Mouse (Mus musculus) hindbrain, embryonic 16.5 days (tissue): ENCODE measurements at regions not wholly inside any gene's neighbourhood (a gene's known extent, or its start where the extent isn't known, plus 50 kb on each side); places are given as distances from the start of the nearest gene placed in this dataset.

Experiments
- ATAC-seq: fragments of 200-750 bp; cut with Nextera tagmentation; 2 replicates; pipeline ENCODE4 v1.8.0; 2017; ENCODE audit warnings: moderate TSS enrichment, moderate library complexity
- H3K27ac ChIP-seq: fragments of 300-500 bp; sonication (generic); 2 replicates; pipeline ENCODE4 v1.5.1; 2014; ENCODE audit warnings: low read depth, mild to moderate bottlenecking, control low read depth, low read length, moderate library complexity
- H3K27me3 ChIP-seq: fragments of 300-500 bp; sonication (generic); replicated peaks from 2 replicates; pipeline ENCODE4 v1.6.1; 2014; ENCODE audit warnings: low read length; ENCODE audit not compliant: control insufficient read depth, insufficient read depth
- H3K36me3 ChIP-seq: fragments of 300-500 bp; sonication (generic); 2 replicates; pipeline ENCODE4 v1.6.1; 2014; ENCODE audit warnings: mild to moderate bottlenecking, low read length, moderate library complexity, mixed read lengths; ENCODE audit not compliant: control insufficient read depth, insufficient read depth
- H3K4me1 ChIP-seq: fragments of 300-500 bp; sonication (generic); 2 replicates; pipeline ENCODE4 v1.6.1; 2014; ENCODE audit warnings: low read depth, low read length; ENCODE audit not compliant: control insufficient read depth, insufficient read depth
- H3K4me2 ChIP-seq: fragments of 300-500 bp; sonication (generic); 2 replicates; pipeline ENCODE4 v1.6.1; 2014; ENCODE audit warnings: mild to moderate bottlenecking, low read length, control low read depth, moderate library complexity
- H3K4me3 ChIP-seq: fragments of 300-500 bp; sonication (generic); 2 replicates; pipeline ENCODE4 v1.5.1; 2014; ENCODE audit warnings: mild to moderate bottlenecking, low read length, control low read depth, moderate library complexity
- H3K9ac ChIP-seq: fragments of 300-500 bp; sonication (generic); 2 replicates; pipeline ENCODE4 v1.6.1; 2014; ENCODE audit warnings: low read depth, mild to moderate bottlenecking, control low read depth, low read length, moderate library complexity
- H3K9me3 ChIP-seq: fragments of 300-500 bp; sonication (generic); 2 replicates; pipeline ENCODE4 v1.6.1; 2014; ENCODE audit warnings: mild to moderate bottlenecking, low read length, moderate library complexity; ENCODE audit not compliant: control insufficient read depth
- WGBS: fragments of 180-500 bp; shearing (Covaris S2); extraction: QIAGEN DNeasy Blood & Tissue Kit; methylation state at CpG from one replicate; pipeline ENCODE4 v1.1.7; 2014; 5-methylcytosine and 5-hydroxymethylcytosine counted together

DNA sequence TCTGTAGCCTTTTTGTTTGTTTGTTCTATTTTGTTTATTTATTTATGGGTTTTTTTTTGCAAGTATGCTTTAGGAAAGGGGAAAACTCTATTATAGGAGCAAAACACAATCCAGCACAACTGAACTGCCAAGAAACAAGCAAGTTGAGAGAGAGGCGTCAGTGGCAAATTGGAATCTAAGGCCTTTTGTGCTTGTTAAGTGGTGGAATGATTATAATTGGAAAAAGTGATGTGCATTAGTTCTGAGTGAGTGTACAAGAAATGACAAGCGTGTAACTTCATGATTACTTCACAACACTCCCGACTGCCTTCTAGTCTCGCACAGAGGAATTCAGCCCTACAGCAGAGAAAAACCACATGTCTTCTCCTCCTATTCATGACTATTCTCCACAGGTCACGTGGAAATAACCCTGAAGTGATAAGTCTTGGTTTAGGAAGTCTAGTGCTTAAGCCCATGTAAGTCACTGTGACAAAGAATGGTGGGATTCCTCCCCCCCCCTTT lies 437.6 kb upstream of the Fign start:
- ATAC-seq = no peak
- no peaks in the 10 kb centered on the region for H3K27me3 ChIP-seq
- H3K4me3 ChIP-seq = no peak overlapping the region
- WGBS = 40% methylated on average over 5 of the region's 5 CpGs
- no peak overlapping the region for H3K27ac ChIP-seq
- no peak overlapping the region for H3K9ac ChIP-seq
- no peaks in the 10 kb centered on the region for H3K9me3 ChIP-seq
- no peaks in the 10 kb centered on the region for H3K4me1 ChIP-seq
- no peak overlapping the region for H3K4me2 ChIP-seq
- no peaks in the 10 kb centered on the region for H3K36me3 ChIP-seq

DNA sequence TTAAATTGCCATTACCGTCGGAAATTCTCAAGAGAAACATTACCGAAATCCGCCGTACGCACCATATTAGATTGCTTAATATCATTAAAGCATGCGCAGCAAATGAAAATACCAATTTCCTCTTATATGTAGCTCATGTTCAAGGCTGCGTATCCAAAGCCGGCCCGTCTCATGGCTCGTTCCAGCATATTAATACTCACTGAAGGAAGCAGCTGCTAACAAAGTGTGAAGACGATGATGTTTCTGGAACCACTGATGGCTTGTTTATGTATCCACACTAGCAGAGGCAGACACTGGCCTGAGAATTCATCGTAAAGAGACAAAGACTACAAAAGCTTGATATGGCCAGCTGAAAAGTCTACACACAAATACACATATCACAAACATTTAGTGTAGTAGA lies 437.0 kb upstream of the Fign start:
- H3K27me3 ChIP-seq = no peaks in the 10 kb centered on the region
- no peaks in the 10 kb centered on the region for H3K9me3 ChIP-seq
- no peak overlapping the region for H3K27ac ChIP-seq
- 62% methylated on average over 13 of the region's 13 CpGs for WGBS
- H3K36me3 ChIP-seq = no peaks in the 10 kb centered on the region
- H3K4me3 ChIP-seq = no peak overlapping the region
- no peaks in the 10 kb centered on the region for H3K4me1 ChIP-seq
- peak overlapping the region; percentile 15; the same call in 1 of the 2 replicates for H3K4me2 ChIP-seq
- no peak for ATAC-seq
- no peak overlapping the region for H3K9ac ChIP-seq

GRCm38 (mm10) chr2:64534344-64534743 lies 436.5 kb upstream of the Fign start:
- Histone ChIP-seq H3K9me3 (no peaks in the 10 kb centered on the region), H3K9ac (no peak overlapping the region), H3K27me3 (no peaks in the 10 kb centered on the region), H3K27ac (no peak overlapping the region), H3K4me3 (no peak overlapping the region), H3K4me1 (no peaks in the 10 kb centered on the region), H3K36me3 (no peaks in the 10 kb centered on the region), H3K4me2 (peak overlapping the region; percentile 15; the same call in 1 of the 2 replicates)
- 63% methylated on average over 2 of the region's 2 CpGs for WGBS
- ATAC-seq = no peak

DNA sequence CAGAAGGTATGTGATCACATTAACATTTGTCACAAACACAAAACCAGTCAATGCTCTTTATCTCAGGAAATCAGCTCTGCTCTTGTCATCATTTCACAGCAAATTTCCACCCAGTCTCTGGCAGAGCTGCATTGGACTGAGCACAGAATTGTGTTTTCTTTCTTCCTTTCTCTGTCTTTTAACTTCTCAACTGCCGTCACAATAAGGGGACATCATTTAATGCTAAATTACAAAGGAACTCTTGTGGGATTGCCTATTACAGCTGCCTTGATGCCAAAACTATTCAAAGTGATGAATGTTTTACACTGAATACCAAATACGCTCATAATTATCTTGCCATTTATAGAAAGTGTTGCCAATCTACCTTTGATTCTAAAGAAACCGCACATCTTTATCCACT lies 424.9 kb upstream of the Fign start:
- H3K4me2 ChIP-seq = no peak overlapping the region
- no peak overlapping the region for H3K27ac ChIP-seq
- no peak for ATAC-seq
- H3K36me3 ChIP-seq = no peaks in the 10 kb centered on the region
- WGBS = 38% methylated on average over 3 of the region's 3 CpGs
- H3K9me3 ChIP-seq = no peaks in the 10 kb centered on the region
- no peak overlapping the region for H3K9ac ChIP-seq
- H3K4me1 ChIP-seq = no peaks in the 10 kb centered on the region; the same call in 1 of the 2 replicates
- H3K27me3 ChIP-seq = no peaks in the 10 kb centered on the region
- H3K4me3 ChIP-seq = no peak overlapping the region

DNA sequence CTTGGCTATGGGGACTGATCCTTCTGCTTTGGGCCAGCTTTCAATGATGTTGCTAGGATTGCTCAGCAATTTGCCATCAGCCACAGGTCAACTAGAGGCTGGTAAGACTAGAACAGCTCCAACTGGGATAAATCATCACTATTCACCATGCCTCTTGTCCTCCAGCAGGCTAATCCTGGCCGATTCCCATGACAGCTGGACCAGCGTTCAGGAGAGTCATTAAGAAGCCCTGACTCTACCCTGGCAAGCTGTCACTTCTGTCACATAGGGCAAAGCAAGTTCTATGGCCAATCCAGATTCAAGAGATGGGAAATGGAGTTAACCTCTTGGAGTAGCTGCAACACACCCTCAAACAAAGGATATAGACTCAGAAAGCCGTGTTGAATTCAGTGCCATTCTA lies 424.4 kb upstream of the Fign start:
- 45% methylated on average over 3 of the region's 3 CpGs for WGBS
- peak; percentile 63; the same call in 1 of the 2 replicates for ATAC-seq

DNA sequence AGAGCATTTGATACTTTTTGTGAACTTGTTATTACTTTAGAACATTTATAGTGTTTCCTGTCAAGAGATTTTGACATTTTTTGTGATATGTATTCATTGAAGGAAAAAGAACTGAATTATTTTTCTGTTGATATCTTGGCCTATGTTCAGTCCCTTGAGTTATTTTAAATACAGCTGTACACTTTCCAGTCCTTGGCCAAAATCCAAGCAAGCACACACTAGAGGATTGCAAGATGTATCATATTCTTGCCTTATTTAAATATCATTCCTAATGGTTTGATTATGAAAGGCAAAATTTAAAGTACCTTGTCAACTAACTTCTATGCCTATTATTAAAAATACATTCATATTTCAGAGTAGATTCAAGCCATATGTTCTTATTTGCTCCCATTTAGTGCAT lies 397.9 kb upstream of the Fign start:
- H3K4me2 ChIP-seq = no peak overlapping the region
- no peak overlapping the region for H3K27ac ChIP-seq
- no peak for ATAC-seq
- no peaks in the 10 kb centered on the region for H3K27me3 ChIP-seq
- H3K4me1 ChIP-seq = no peaks in the 10 kb centered on the region
- no peak overlapping the region for H3K9ac ChIP-seq
- no peak overlapping the region for H3K4me3 ChIP-seq
- no peaks in the 10 kb centered on the region for H3K9me3 ChIP-seq
- no peaks in the 10 kb centered on the region for H3K36me3 ChIP-seq

More for the DNA sequence above, 424.4 kb upstream of the Fign start:
- Histone ChIP-seq H3K9me3 (no peaks in the 10 kb centered on the region), H3K9ac (no peak overlapping the region), H3K4me1 (no peaks in the 10 kb centered on the region; the same call in 1 of the 2 replicates), H3K27ac (no peak overlapping the region), H3K27me3 (no peaks in the 10 kb centered on the region), H3K36me3 (no peaks in the 10 kb centered on the region), H3K4me3 (no peak overlapping the region), H3K4me2 (no peak overlapping the region)

GRCm38 (mm10) chr2:64466412-64466970 lies 368.7 kb upstream of the Fign start:
- H3K4me2 ChIP-seq = no peak overlapping the region
- H3K27me3 ChIP-seq = no peaks in the 10 kb centered on the region
- no peak overlapping the region for H3K27ac ChIP-seq
- H3K9ac ChIP-seq = no peak overlapping the region
- H3K4me3 ChIP-seq = no peak overlapping the region
- ATAC-seq = peak; percentile 58; the same call in 1 of the 2 replicates
- H3K36me3 ChIP-seq = no peaks in the 10 kb centered on the region
- WGBS = 77% methylated on average over 12 of the region's 12 CpGs
- H3K4me1 ChIP-seq = no peaks in the 10 kb centered on the region
- no peaks in the 10 kb centered on the region for H3K9me3 ChIP-seq

DNA sequence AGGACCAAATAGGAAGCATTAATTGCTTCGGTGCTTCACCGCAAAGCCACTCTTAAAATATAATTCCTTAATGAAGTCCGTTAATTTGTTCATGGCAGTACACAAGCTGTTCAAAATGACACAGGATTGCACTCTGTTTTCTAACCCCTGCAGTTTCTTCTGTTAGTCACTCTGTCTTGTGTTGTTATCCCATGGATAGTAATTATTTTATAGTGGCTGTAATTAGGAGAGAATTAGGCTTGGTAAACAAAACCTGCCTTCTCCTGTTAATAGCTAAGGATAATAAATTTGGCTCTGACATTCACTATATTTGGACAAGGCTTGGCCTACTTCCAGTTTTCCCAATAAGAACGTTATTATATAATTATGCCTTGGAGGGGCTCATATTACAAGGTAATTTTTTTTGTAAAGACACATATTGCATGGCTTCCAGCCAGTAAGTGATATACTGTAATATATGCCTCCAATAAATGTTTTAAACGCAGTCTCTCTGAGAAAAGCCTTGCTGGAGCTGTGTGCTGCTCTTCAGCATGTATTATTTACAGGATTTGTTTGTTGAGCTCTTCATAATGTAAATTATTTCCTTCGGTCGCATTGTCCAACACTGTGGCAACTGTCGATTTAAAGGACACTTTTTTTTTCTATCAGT lies 364.8 kb upstream of the Fign start:
- peak; percentile 78 for ATAC-seq
- H3K4me1 ChIP-seq = no peaks in the 10 kb centered on the region
- H3K9me3 ChIP-seq = no peaks in the 10 kb centered on the region
- H3K9ac ChIP-seq = no peak overlapping the region
- no peak overlapping the region for H3K4me2 ChIP-seq
- H3K27me3 ChIP-seq = no peaks in the 10 kb centered on the region
- H3K4me3 ChIP-seq = no peak overlapping the region
- 48% methylated on average over 8 of the region's 8 CpGs for WGBS
- no peaks in the 10 kb centered on the region for H3K36me3 ChIP-seq
- H3K27ac ChIP-seq = no peak overlapping the region

DNA sequence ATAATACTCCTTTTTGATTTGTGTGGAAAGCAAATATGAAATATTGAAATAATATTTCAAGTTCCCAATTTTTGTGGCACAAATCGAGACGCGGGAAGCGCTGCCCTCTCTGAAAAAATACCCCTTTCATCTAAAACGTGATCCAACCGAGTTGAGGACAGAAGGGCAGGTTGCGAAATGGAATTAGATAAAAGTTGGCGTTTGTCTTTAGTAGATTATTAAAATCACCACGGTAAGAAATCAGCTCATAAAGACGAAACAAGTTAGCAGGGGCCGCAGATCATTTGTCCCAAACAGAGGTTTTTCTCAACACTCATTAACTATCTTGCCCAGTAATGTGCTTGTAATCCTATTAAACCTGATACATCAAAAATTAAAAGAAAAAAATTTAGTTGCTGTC lies 364.2 kb upstream of the Fign start:
- Histone ChIP-seq H3K4me3 (no peak overlapping the region), H3K9ac (no peak overlapping the region), H3K9me3 (no peaks in the 10 kb centered on the region), H3K27ac (no peak overlapping the region), H3K27me3 (no peaks in the 10 kb centered on the region), H3K4me2 (no peak overlapping the region), H3K4me1 (no peaks in the 10 kb centered on the region), H3K36me3 (no peaks in the 10 kb centered on the region)
- ATAC-seq = no peak
- 72% methylated on average over 11 of the region's 11 CpGs for WGBS
